Mouse (Mus musculus): ENCODE results near the gene Dok4.
"Not testable (repeated sequence)": the region's sequence is repeated elsewhere in the genome, so short reads cannot be mapped to it uniquely, and the experiment has no call there.

The Dok4 gene

GRCm38 (mm10) chr8:94876820-94877219 is 690 bp upstream of the Dok4 start:
- DNase-seq, result no peak

- DNase-seq, result no peak
Measured at GRCm38 (mm10) chr8:94875871-94876150, 319 bp downstream of the Dok4 start.

- no peak for DNase-seq
Measured at GRCm38 (mm10) chr8:94875096-94875870, 847 bp downstream of the Dok4 start.

GRCm38 (mm10) chr8:94874358-94874757 is 1.8 kb downstream of the Dok4 start:
- DNase-seq, result peak; percentile 66 to 80

DNA sequence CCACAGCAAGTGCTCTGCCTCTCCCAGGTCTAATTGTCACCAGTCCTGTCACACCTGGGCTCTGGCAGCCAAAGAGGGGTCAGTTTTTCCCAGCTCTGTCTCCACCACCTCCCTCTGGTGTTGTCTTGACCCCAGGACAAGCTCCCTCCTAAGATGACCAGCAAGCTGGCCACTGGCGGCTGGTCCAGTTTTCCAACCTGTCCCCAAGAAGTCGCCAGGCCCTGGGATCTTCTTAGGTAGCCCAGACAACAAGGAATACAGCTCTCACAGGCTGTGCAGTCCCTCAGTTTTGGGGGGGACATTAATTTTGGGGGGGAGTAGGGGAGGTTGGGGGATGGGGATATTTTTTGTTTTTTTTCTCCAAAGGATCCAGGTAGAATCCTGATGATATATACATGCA is 3.6 kb downstream of the Dok4 start:
- DNase-seq, result no peak

DNA sequence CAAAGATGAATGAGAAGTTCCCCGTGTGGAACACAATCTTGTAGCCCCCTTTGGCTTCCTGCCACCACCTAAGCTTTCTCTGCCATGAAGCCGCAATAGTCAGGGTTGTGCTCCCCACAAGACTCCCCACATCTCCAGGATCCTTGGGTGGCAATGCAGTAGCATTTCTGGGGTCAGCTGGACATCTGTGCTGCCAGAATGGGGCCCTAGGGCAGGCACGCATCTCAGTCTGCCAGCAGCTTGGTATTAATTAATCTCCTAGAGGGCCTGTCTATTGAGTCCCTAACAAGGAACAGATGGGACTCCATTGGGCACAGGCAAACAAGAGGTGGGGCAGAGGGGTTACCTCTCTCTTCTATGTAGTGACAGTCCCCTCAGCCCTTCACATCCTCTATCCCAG is 4.0 kb downstream of the Dok4 start:
- no peak for DNase-seq

DNA sequence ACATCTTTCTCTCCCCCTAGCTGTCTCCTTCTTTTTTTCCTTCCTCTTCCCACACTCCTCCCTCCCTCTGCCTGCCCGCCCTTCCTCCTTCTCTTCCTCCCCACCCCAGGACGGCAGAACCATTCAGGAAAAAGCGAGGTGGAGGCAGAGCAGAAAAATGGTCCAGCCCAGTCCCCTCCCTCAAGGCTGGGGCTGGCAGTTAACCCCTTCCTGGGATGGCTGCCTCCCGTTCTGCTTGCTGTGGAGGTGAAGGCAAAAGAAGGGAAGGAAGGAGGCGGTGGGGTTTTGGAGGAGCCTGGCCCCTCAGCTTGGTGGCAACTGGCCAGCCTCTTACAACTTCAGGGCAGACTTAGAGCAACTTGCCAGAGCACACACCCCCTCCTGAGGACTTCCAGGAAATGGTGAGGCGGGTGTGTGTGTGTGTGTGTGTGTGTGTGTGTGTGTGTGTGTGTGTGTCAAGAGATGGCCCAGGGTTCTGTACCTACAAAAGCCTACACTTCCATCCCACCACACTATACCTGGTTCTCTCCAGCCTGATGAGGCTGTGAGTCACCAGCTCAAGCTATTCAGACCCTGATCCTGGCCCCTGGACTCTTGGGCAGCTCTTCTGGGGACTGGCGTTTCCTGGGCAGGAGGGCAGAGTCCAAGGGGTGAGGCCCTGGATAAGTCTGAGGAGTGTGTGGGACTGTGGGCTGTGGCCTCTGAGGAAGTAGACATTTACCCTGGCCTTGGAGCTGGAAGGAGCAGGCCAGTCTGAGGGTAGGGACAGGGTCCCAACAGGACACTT is 4.8 kb downstream of the Dok4 start:
- peak in 1 of 2 experiments; percentile 74 for DNase-seq

- peak; percentile 61 to 64 for DNase-seq
Measured at GRCm38 (mm10) chr8:94870474-94871107, 5.5 kb downstream of the Dok4 start.

GRCm38 (mm10) chr8:94870003-94870402 is 6.1 kb downstream of the Dok4 start:
- DNase-seq, result no peak

GRCm38 (mm10) chr8:94869146-94869545 is 7.0 kb downstream of the Dok4 start:
- no peak for DNase-seq

DNA sequence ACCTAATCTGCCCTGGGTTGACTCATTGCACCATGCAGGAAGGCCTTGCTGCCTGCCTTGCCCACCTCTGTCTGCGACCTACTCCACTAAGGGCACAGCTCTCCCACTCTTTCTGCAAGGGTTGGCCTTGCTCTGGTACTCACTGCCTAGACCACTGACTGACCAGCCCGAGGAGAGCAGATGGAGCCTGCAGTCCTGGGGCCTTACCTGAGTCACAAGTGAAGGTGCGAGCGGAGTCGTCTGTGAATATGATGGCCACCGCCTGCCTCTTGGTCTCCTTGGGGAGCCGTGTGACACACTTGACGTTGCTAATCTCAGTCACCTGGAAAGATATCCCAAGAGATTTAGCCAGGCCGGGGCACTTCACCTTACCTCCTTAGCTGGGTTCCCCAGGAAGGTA is 9.2 kb downstream of the Dok4 start:
- no peak for DNase-seq

GRCm38 (mm10) chr8:94865292-94865691 is 10.8 kb downstream of the Dok4 start:
- DNase-seq, result no peak

DNA sequence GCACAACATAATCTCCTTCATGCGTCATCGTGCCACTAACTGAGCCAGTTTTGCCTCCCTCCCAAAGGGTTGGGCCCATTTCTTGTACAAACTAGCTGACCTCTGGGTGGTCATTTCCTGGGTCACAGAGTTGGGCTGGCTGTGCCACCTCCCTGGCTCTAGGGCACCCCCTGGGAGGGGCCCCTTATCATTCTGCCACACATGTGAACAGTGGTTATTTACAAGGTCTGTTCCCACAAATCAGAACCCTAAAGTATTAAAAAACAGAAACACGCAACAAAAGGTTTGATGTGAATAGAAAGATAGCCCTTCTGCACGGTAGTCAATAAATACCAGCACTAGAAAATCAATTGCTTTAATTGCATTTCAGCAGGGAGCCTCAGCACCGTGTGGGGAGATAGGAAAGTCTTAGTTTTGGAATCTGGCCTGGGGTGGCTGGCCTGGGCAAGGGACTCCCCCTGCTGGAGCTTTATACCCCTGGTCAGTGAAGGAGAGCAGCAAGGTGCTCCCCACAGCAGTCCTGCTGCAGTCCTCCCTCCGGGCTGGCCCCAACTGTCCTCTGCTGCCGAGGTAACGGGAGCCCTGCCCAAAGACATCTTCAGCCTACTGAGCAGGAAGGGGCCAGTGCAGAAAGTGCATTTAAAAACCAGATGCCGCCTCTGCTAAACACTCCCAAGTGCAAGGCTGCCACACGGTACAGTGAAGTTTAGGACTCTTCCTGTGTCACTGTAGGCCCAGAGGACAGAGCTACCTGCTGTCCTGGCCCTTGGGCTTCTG is 12.0 kb downstream of the Dok4 start:
- no peak for DNase-seq

DNA sequence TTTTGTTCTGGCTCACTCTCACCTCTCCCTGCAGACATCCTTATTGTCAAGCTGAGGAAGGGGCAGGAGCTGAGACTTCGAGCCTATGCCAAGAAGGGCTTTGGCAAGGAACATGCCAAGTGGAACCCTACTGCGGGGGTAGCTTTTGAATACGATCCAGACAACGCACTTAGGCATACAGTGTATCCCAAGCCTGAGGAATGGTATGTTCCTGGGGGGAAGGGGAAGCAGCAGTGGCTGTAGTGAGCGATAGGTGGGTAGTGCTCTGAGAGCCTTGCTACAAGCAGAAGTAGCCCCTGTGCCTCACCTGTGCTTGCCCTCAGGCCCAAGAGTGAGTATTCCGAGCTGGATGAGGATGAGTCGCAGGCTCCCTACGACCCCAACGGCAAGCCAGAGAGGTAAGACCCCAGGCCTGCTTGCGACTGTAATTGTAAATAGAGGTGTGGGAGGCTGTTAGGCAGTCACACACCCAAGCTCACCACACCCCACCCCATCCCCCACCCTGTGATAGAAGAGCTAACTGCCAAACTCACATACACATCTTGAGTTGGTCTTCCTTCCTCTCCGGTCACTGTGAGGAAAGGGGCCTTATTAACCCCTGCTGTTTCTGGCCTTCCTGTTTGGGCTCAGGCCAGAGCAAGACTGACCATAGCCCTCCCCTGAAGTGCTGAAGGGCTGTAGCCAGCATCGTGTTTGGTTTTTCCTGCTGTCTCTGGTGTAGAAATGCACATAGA is 13.5 kb downstream of the Dok4 start:
- no peak for DNase-seq

GRCm38 (mm10) chr8:94861352-94861910 is 14.7 kb downstream of the Dok4 start:
- peak; percentile 50 to 74 for DNase-seq

GRCm38 (mm10) chr8:94857346-94858173 is 18.6 kb downstream of the Dok4 start, which contains the start of gene Polr2c:
Polr2c (plus strand) TSS chr8:94857450.
- peak; percentile 96 to 97 for DNase-seq

- DNase-seq, result no peak
Measured at GRCm38 (mm10) chr8:94857011-94857345, 19.2 kb downstream of the Dok4 start.

GRCm38 (mm10) chr8:94854761-94855160 is 21.4 kb downstream of the Dok4 start:
- not testable (repeated sequence) for DNase-seq

- DNase-seq, result no peak
Measured at GRCm38 (mm10) chr8:94850049-94850448, 26.1 kb downstream of the Dok4 start.

GRCm38 (mm10) chr8:94841183-94841582 is 34.9 kb downstream of the Dok4 start:
- DNase-seq, result no peak

GRCm38 (mm10) chr8:94838600-94838999 is 37.5 kb downstream of the Dok4 start:
- peak in 1 of 2 experiments; percentile 90 for DNase-seq
